Mouse (Mus musculus): ENCODE measurements around the gene Ola1. TPM values are rescaled to one million over a fixed set of nuclear protein-coding genes. Genes with fewer than 3 reads are reported as not detected.

The Ola1 gene
- polyA plus RNA-seq, 1 experiment = 8.1 TPM

DNA sequence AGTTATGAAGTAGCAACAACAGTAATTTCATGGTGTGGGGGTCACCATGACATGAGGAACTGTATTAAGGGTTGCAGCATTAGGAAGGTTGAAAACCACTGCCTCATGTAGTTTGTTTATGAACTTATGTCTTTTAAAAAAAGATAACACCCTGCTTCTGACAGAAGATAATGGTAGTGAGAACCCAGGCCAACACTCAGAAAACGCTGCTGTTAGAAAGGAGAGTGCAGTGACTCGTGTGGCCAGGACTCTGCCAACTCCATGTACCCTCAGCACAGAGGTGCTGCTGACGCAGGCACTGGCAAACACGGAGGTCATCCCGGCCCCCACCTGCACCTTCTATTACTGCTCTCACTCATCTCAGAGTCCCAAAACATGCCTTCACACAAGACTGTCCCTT is 111.6 kb downstream of the Ola1 start:
- H3K36me3 ChIP-seq (ENCODE audit: control insufficient read depth, insufficient read depth, low read length) = no peaks in the 10 kb centered on the region

DNA sequence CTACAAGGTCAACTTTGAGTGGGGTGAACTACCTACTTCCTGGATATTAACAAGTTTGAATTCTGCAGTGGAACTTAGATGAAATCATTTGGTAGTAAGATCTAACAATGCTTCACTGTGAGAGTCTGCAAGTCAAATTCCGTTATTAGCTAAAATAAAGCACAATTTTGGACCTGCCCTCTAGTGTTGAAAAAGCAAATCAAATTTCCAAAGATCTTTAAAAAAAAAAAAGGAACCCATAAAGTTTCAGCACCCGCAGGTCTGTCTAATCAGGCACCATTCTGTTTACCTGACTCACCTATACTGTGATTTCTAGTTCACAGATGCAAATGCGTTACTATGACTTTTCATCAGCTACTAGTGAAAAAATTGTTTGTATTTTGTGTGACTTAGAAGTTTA is 122.2 kb downstream of the Ola1 start:
- Histone ChIP-seq H3K4me1 (ENCODE audit: control insufficient read depth, insufficient read depth, low read length) (no peaks in the 10 kb centered on the region), H3K4me3 (ENCODE audit: control insufficient read depth, low read depth, low read length) (no peak overlapping the region), H3K36me3 (ENCODE audit: control insufficient read depth, insufficient read depth, low read length) (no peaks in the 10 kb centered on the region), H3K27me3 (ENCODE audit: control insufficient read depth, insufficient read depth, low read length) (no peaks in the 10 kb centered on the region), H3K27ac (ENCODE audit: control insufficient read depth, insufficient read depth, low read depth, low read length) (no peak overlapping the region)
- TF ChIP-seq POLR2A (IDR thresholded peaks at IDR 0.05; ENCODE audit: control insufficient read depth, low read depth, low read length) (no peak), CTCF (IDR thresholded peaks at IDR 0.05; ENCODE audit: control insufficient read depth, insufficient read depth, insufficient replicate concordance, low read depth, low read length) (no peak)

More for the DNA sequence above, 111.6 kb downstream of the Ola1 start:
- Histone ChIP-seq H3K4me1 (ENCODE audit: control insufficient read depth, insufficient read depth, low read length) (no peaks in the 10 kb centered on the region), H3K4me3 (ENCODE audit: control insufficient read depth, low read depth, low read length) (no peak overlapping the region), H3K27me3 (ENCODE audit: control insufficient read depth, insufficient read depth, low read length) (no peaks in the 10 kb centered on the region), H3K27ac (ENCODE audit: control insufficient read depth, insufficient read depth, low read depth, low read length) (no peak overlapping the region)
- no peak for TF ChIP-seq CTCF (IDR thresholded peaks at IDR 0.05; ENCODE audit: control insufficient read depth, insufficient read depth, insufficient replicate concordance, low read depth, low read length)
- TF ChIP-seq POLR2A (IDR thresholded peaks at IDR 0.05; ENCODE audit: control insufficient read depth, low read depth, low read length) = no peak

DNA sequence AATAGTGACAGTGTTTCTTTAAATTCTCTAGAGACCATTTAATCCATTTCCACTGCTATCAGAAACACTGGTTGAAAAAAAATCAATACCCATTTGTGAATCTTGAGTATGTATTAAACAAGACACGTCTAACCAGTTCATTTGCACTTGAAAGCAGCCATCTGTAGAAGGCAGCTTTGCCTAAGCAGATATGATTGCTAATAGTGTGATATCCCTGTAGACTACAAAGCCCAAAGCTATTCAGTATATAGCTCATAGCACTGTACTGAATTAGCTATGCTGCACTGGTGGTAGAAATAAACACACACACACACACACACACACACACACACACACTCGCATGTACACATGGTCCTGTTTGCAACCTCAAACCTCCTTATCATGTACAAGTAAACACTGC is 123.4 kb downstream of the Ola1 start:
- no peak for TF ChIP-seq CTCF (IDR thresholded peaks at IDR 0.05; ENCODE audit: control insufficient read depth, insufficient read depth, insufficient replicate concordance, low read depth, low read length)
- no peaks in the 10 kb centered on the region for H3K4me1 ChIP-seq (ENCODE audit: control insufficient read depth, insufficient read depth, low read length)
- no peak overlapping the region for H3K4me3 ChIP-seq (ENCODE audit: control insufficient read depth, low read depth, low read length)
- no peak overlapping the region for H3K27ac ChIP-seq (ENCODE audit: control insufficient read depth, insufficient read depth, low read depth, low read length)
- no peaks in the 10 kb centered on the region for H3K36me3 ChIP-seq (ENCODE audit: control insufficient read depth, insufficient read depth, low read length)
- H3K27me3 ChIP-seq (ENCODE audit: control insufficient read depth, insufficient read depth, low read length) = no peaks in the 10 kb centered on the region

DNA sequence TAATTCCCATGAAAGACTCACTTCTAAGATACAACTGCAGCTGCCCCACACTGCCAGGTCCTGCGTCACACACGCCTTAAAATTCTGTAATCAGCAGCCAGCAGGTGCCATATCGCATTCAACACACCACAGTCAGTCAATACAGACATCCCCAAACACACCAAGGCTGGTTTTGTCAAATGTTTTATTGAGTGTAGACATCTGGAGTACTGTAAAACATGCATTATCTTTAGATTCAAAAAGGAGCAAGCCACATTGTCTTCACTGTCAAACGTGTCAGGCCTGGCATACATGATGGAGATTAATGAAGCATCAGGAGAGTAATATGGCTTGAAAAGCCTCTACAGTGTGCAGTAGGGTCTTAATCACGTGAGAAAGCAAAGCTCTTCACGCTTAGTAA is 125.7 kb downstream of the Ola1 start:
- Histone ChIP-seq H3K36me3 (ENCODE audit: control insufficient read depth, insufficient read depth, low read length) (no peaks in the 10 kb centered on the region), H3K4me1 (ENCODE audit: control insufficient read depth, insufficient read depth, low read length) (no peaks in the 10 kb centered on the region), H3K4me3 (ENCODE audit: control insufficient read depth, low read depth, low read length) (no peak overlapping the region), H3K27me3 (ENCODE audit: control insufficient read depth, insufficient read depth, low read length) (no peaks in the 10 kb centered on the region), H3K27ac (ENCODE audit: control insufficient read depth, insufficient read depth, low read depth, low read length) (no peak overlapping the region)
- no peak for TF ChIP-seq POLR2A (IDR thresholded peaks at IDR 0.05; ENCODE audit: control insufficient read depth, low read depth, low read length)
- TF ChIP-seq CTCF (IDR thresholded peaks at IDR 0.05; ENCODE audit: control insufficient read depth, insufficient read depth, insufficient replicate concordance, low read depth, low read length) = no peak

DNA sequence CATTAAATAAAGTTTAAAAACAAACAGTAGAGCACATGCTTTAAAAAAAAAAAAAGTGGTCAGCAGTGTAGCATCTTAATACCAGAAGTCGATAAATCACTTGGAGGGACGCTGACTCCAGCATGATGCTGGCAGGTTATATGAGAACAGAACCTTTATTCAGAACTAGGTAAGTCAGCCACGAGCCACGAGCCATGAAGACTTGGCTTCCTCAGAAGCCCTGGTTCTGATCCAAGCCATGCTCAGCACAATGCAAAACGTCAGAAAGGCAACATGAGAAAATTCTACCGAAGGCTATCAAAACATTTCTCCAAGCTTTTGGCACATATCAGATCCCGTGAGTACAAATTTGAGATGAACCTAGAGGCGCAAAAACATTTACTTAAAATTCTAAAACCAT is 127.4 kb downstream of the Ola1 start:
- H3K27me3 ChIP-seq (ENCODE audit: control insufficient read depth, insufficient read depth, low read length) = no peaks in the 10 kb centered on the region
- H3K36me3 ChIP-seq (ENCODE audit: control insufficient read depth, insufficient read depth, low read length) = no peaks in the 10 kb centered on the region
- no peaks in the 10 kb centered on the region for H3K4me1 ChIP-seq (ENCODE audit: control insufficient read depth, insufficient read depth, low read length)
- H3K4me3 ChIP-seq (ENCODE audit: control insufficient read depth, low read depth, low read length) = no peak overlapping the region
- TF ChIP-seq POLR2A (IDR thresholded peaks at IDR 0.05; ENCODE audit: control insufficient read depth, low read depth, low read length) = no peak
- no peak for TF ChIP-seq CTCF (IDR thresholded peaks at IDR 0.05; ENCODE audit: control insufficient read depth, insufficient read depth, insufficient replicate concordance, low read depth, low read length)
- H3K27ac ChIP-seq (ENCODE audit: control insufficient read depth, insufficient read depth, low read depth, low read length) = no peak overlapping the region

GRCm38 (mm10) chr2:73087641-73088040 is 131.1 kb downstream of the Ola1 start:
- Histone ChIP-seq H3K4me1 (ENCODE audit: control insufficient read depth, insufficient read depth, low read length) (peaks cover 4% of the 10 kb centered on the region), H3K4me3 (ENCODE audit: control insufficient read depth, low read depth, low read length) (no peak overlapping the region), H3K27me3 (ENCODE audit: control insufficient read depth, insufficient read depth, low read length) (no peaks in the 10 kb centered on the region), H3K27ac (ENCODE audit: control insufficient read depth, insufficient read depth, low read depth, low read length) (no peak overlapping the region), H3K36me3 (ENCODE audit: control insufficient read depth, insufficient read depth, low read length) (no peaks in the 10 kb centered on the region)
- no peak for TF ChIP-seq CTCF (IDR thresholded peaks at IDR 0.05; ENCODE audit: control insufficient read depth, insufficient read depth, insufficient replicate concordance, low read depth, low read length)
- no peak for TF ChIP-seq POLR2A (IDR thresholded peaks at IDR 0.05; ENCODE audit: control insufficient read depth, low read depth, low read length)

DNA sequence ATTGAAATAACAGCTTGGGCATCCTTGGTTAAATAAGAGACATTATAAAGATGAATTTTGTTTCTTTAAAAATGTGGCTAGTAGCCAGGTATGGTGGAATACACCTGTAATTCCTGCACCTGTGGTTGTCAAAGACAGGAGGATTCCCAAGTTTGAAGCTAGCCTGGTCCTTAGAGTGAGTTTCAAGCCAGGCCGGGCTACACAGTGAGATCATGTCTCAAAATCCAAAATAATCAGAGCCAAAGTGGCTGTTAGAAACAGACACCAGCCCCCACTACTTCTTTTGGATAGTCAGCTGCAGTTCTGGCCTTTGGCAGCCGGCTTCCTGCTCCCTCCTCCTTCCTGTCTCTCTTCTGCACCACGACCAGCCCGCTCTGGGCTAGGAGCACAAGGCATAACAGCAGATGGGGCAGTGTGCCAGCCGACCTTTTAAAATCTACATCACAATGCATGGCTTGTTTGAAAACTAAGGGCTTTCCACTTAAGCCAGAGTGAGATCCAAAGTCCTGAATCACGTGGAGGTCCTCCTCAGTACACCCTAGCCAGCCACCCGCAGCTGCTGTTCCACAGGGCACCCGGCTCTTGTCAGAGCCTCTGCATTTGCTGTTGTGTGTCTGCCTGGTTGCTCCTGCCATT is 132.9 kb downstream of the Ola1 start:
- no peak overlapping the region for H3K27ac ChIP-seq (ENCODE audit: control insufficient read depth, insufficient read depth, low read depth, low read length)
- TF ChIP-seq POLR2A (IDR thresholded peaks at IDR 0.05; ENCODE audit: control insufficient read depth, low read depth, low read length) (no peak), CTCF (IDR thresholded peaks at IDR 0.05; ENCODE audit: control insufficient read depth, insufficient read depth, insufficient replicate concordance, low read depth, low read length) (no peak)
- no peaks in the 10 kb centered on the region for H3K36me3 ChIP-seq (ENCODE audit: control insufficient read depth, insufficient read depth, low read length)
- peaks cover 10% of the 10 kb centered on the region for H3K4me1 ChIP-seq (ENCODE audit: control insufficient read depth, insufficient read depth, low read length)
- no peak overlapping the region for H3K4me3 ChIP-seq (ENCODE audit: control insufficient read depth, low read depth, low read length)
- H3K27me3 ChIP-seq (ENCODE audit: control insufficient read depth, insufficient read depth, low read length) = no peaks in the 10 kb centered on the region

DNA sequence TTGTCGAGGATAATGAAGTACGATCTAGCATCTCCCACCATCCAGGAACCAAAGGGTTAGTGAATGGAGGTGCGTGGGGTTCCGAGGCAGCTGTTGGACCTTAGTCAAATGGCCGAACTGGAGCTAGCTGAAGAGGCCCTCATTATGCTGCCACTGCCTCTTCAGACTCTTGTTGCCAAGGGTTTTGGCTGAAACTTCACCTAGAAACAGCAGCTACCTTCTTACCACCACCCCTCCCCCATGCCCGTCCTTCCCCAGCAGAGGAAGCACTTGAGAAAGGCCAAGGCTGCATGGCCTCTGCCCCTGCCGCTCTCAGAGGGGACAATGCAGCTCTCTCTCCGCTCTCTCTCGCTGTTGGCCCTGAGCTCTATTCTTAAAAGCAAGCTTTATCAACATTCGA is 136.2 kb downstream of the Ola1 start:
- Histone ChIP-seq H3K36me3 (ENCODE audit: control insufficient read depth, insufficient read depth, low read length) (no peaks in the 10 kb centered on the region), H3K27me3 (ENCODE audit: control insufficient read depth, insufficient read depth, low read length) (no peaks in the 10 kb centered on the region), H3K4me3 (ENCODE audit: control insufficient read depth, low read depth, low read length) (peak overlapping the region; percentile 72), H3K4me1 (ENCODE audit: control insufficient read depth, insufficient read depth, low read length) (peaks cover 20% of the 10 kb centered on the region), H3K27ac (ENCODE audit: control insufficient read depth, insufficient read depth, low read depth, low read length) (no peak overlapping the region)
- TF ChIP-seq CTCF (IDR thresholded peaks at IDR 0.05; ENCODE audit: control insufficient read depth, insufficient read depth, insufficient replicate concordance, low read depth, low read length) (no peak), POLR2A (IDR thresholded peaks at IDR 0.05; ENCODE audit: control insufficient read depth, low read depth, low read length) (no peak)

Data from testis, adult 2 months (tissue).